Mouse (Mus musculus): ENCODE data around the gene Arhgef5.

Gene Arhgef5

GRCm38 (mm10) chr6:43333479-43333878 is 68.1 kb downstream of the Arhgef5 start:
- peak; percentile 62 for DNase-seq (ENCODE audit: low read depth)

- DNase-seq (ENCODE audit: low read depth), result peak; percentile 75
Observed at GRCm38 (mm10) chr6:43335619-43336234, 70.3 kb downstream of the Arhgef5 start.

GRCm38 (mm10) chr6:43337491-43337961 is 72.1 kb downstream of the Arhgef5 start:
- DNase-seq (ENCODE audit: low read depth), result no peak

GRCm38 (mm10) chr6:43338804-43339203 is 73.4 kb downstream of the Arhgef5 start:
- no peak for DNase-seq (ENCODE audit: low read depth)
